12 mouse cellular contexts compared by ENCODE assay signal in genomic region chr8:61316813-61317534, GRCm38 (mm10).
DNase-seq lines count a peak whose midpoint lies in the region; ATAC-seq and TF ChIP-seq lines count a peak whose summit lies in the region.
"Had no signal": no experiment of that assay in that cellular context is flagged by ENCODE, and none has a peak within 500 bp of the region (broad histone marks: within the 10 kb centered on the region; RNA-seq: fewer than 3 reads in every experiment).

No protein-coding gene starts in this region.

- no peaks in the 10 kb centered on the region for H3K36me3 ChIP-seq in forebrain, embryonic 14.5 days (ENCODE audit: control insufficient read depth, insufficient read depth, low read length)
- no peaks in the 10 kb centered on the region for H3K36me3 ChIP-seq in intestine, postnatal 0 days (ENCODE audit: control insufficient read depth, insufficient read depth)
- no peaks in the 10 kb centered on the region for H3K36me3 ChIP-seq in midbrain, postnatal 0 days (ENCODE audit: insufficient read depth, low read length)
- H3K36me3 ChIP-seq: embryonic facial prominence, embryonic 12.5 days; heart, embryonic 13.5 days; neural tube, embryonic 12.5 days; stomach, embryonic 15.5 days had no signal

- TF ChIP-seq CTCF in layer of hippocampus, adult 2 months (conservative IDR thresholded peaks at IDR 0.05) = no peak
- no peak for TF ChIP-seq CTCF in intestine, postnatal 0 days (IDR thresholded peaks at IDR 0.05; ENCODE audit: low read depth)
- TF ChIP-seq CTCF in midbrain, postnatal 0 days (IDR thresholded peaks at IDR 0.05) = no peak

- 38% methylated on average over 10 of the region's 10 CpGs for WGBS in forebrain, embryonic 14.5 days
- WGBS in intestine, postnatal 0 days = 72% methylated on average over 10 of the region's 10 CpGs
- WGBS in midbrain, postnatal 0 days = 51% methylated on average over 10 of the region's 10 CpGs

- H3K9ac ChIP-seq in forebrain, embryonic 14.5 days (ENCODE audit: low read length) = no peak overlapping the region
- no peak overlapping the region for H3K9ac ChIP-seq in intestine, postnatal 0 days (ENCODE audit: low read depth, low read length)
- no peak overlapping the region for H3K9ac ChIP-seq in midbrain, postnatal 0 days (replicated peaks; ENCODE audit: low read length, poor library complexity, severe bottlenecking)
- H3K9ac ChIP-seq: embryonic facial prominence, embryonic 12.5 days; heart, embryonic 13.5 days; neural tube, embryonic 12.5 days; stomach, embryonic 15.5 days had no signal

- H3K27me3 ChIP-seq in forebrain, embryonic 14.5 days (replicated peaks; ENCODE audit: control insufficient read depth, insufficient read depth, low read length) = no peaks in the 10 kb centered on the region
- no peaks in the 10 kb centered on the region for H3K27me3 ChIP-seq in intestine, postnatal 0 days (replicated peaks; ENCODE audit: control insufficient read depth, insufficient read depth, low read length)
- no peaks in the 10 kb centered on the region for H3K27me3 ChIP-seq in midbrain, postnatal 0 days (ENCODE audit: insufficient read depth, low read length)
- H3K27me3 ChIP-seq: embryonic facial prominence, embryonic 12.5 days; heart, embryonic 13.5 days; neural tube, embryonic 12.5 days; stomach, embryonic 15.5 days had no signal

- no peak overlapping the region for H3K4me2 ChIP-seq in forebrain, embryonic 14.5 days (ENCODE audit: low read length)
- no peak overlapping the region for H3K4me2 ChIP-seq in intestine, postnatal 0 days (replicated peaks; ENCODE audit: low read depth)
- H3K4me2 ChIP-seq in midbrain, postnatal 0 days (ENCODE audit: low read depth, low read length, poor library complexity, severe bottlenecking) = no peak overlapping the region
- H3K4me2 ChIP-seq: embryonic facial prominence, embryonic 12.5 days; heart, embryonic 13.5 days; neural tube, embryonic 12.5 days; stomach, embryonic 15.5 days had no signal

- no peak overlapping the region for H3K4me3 ChIP-seq in layer of hippocampus, adult 2 months
- no peak overlapping the region for H3K4me3 ChIP-seq in forebrain, embryonic 14.5 days (ENCODE audit: low read depth, low read length)
- no peak overlapping the region for H3K4me3 ChIP-seq in intestine, postnatal 0 days (ENCODE audit: low read depth, low read length)
- H3K4me3 ChIP-seq in midbrain, postnatal 0 days (ENCODE audit: low read depth, low read length) = no peak overlapping the region
- H3K4me3 ChIP-seq: embryonic facial prominence, embryonic 12.5 days; heart, embryonic 13.5 days; neural tube, embryonic 12.5 days; stomach, embryonic 15.5 days had no signal

- no peak for DNase-seq in layer of hippocampus, adult 2 months (ENCODE audit: low spot score in 2 of 2)
- DNase-seq in layer of hippocampus, postnatal 36 days = no peak
- DNase-seq in forebrain, embryonic 14.5 days (ENCODE audit: low spot score) = peak; percentile 56
- DNase-seq in midbrain, postnatal 0 days (ENCODE audit: low spot score) = no peak
- DNase-seq in spleen, postnatal 4 days (ENCODE audit: low spot score in 2 of 2) = no peak
- DNase-seq in frontal cortex, postnatal 25 days (ENCODE audit: low spot score in 2 of 2) = no peak

- H3K4me1 ChIP-seq in forebrain, embryonic 14.5 days (ENCODE audit: control insufficient read depth, insufficient read depth, low read length) = peaks cover 5% of the 10 kb centered on the region
- H3K4me1 ChIP-seq in intestine, postnatal 0 days (replicated peaks; ENCODE audit: control insufficient read depth, insufficient read depth, low read length) = no peaks in the 10 kb centered on the region
- 0 out of 2 replicates have a peak, but pooled peaks cover 3% of the 10 kb centered on the region for H3K4me1 ChIP-seq in midbrain, postnatal 0 days (ENCODE audit: insufficient read depth, low read length)
- H3K4me1 ChIP-seq: stomach, embryonic 15.5 days had no signal

- H3K9me3 ChIP-seq in forebrain, embryonic 14.5 days (replicated peaks; ENCODE audit: control insufficient read depth, low read length) = no peaks in the 10 kb centered on the region
- no peaks in the 10 kb centered on the region for H3K9me3 ChIP-seq in intestine, postnatal 0 days (ENCODE audit: control insufficient read depth)
- H3K9me3 ChIP-seq in midbrain, postnatal 0 days (ENCODE audit: low read length) = no peaks in the 10 kb centered on the region
- H3K9me3 ChIP-seq: embryonic facial prominence, embryonic 12.5 days; heart, embryonic 13.5 days; neural tube, embryonic 12.5 days; stomach, embryonic 15.5 days had no signal

- ATAC-seq in forebrain, embryonic 14.5 days = peak; percentile 54; the same call in 1 of the 2 replicates
- peak; percentile 63; the same call in 1 of the 2 replicates for ATAC-seq in intestine, postnatal 0 days
- peak; percentile 14; the same call in 1 of the 2 replicates for ATAC-seq in midbrain, postnatal 0 days (ENCODE audit: low FRiP score)
- no peak for ATAC-seq in CD4-positive, CD25-positive, alpha-beta regulatory T cell, adult 4 months

- H3K27ac ChIP-seq in layer of hippocampus, adult 2 months = peak overlapping the region; percentile 36; the same call in 1 of the 2 replicates
- H3K27ac ChIP-seq in forebrain, embryonic 14.5 days (ENCODE audit: low read depth, low read length) = peak overlapping the region; percentile 40; the same call in 1 of the 2 replicates
- H3K27ac ChIP-seq in intestine, postnatal 0 days (ENCODE audit: low read depth, low read length) = no peak overlapping the region
- H3K27ac ChIP-seq in midbrain, postnatal 0 days (ENCODE audit: low read depth, low read length) = no peak overlapping the region; the same call in 1 of the 2 replicates
- H3K27ac ChIP-seq: embryonic facial prominence, embryonic 12.5 days; neural tube, embryonic 12.5 days; stomach, embryonic 15.5 days had no signal

Comparison
In these comparisons a context has a peak if more than half of its experiments do, and no peak if none do; other contexts are left out.
1. H3K27ac ChIP-seq: peak in layer of hippocampus, adult 2 months (single experiment) and forebrain, embryonic 14.5 days (single experiment); none in intestine, postnatal 0 days (single experiment) and midbrain, postnatal 0 days (single experiment).